Mouse (Mus musculus): ENCODE results near the gene Arhgap45. TPM values are rescaled to one million over a fixed set of nuclear protein-coding genes. Genes with fewer than 3 reads are reported as not detected.

Arhgap45 gene
- polyA plus RNA-seq, 1 experiment from 2014 or later, result 1.7 TPM

DNA sequence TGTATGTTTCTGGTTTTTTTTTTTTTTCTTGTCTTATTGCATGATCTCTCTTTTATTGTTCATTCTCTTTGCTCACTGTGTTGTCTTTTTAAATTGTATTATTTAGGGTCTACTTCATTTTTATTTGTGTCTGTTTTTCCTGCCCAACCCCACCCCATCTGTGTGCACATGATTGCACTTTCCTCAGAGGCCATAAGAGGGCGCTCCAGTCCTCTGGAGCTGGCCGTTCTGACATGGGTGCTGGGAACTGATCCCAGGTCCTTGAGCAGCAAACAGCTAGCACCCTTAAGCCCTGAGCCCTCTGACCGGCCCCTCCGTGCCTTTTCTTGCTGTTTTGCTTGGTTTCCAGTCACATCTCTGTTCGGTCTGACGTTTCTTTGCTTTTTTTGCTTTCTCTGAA is 24.9 kb upstream of the Arhgap45 start:
- H3K4me2 ChIP-seq (ENCODE audit: low read length), result no peak overlapping the region
- no peaks in the 10 kb centered on the region for H3K36me3 ChIP-seq (ENCODE audit: control insufficient read depth, insufficient read depth, low read length)
- WGBS, result 85% methylated on average over 6 of the region's 6 CpGs
- H3K27ac ChIP-seq (ENCODE audit: low read depth, low read length), result no peak overlapping the region
- no peak overlapping the region for H3K9ac ChIP-seq (ENCODE audit: low read depth, low read length)
- no peak overlapping the region for H3K4me3 ChIP-seq (ENCODE audit: low read length)
- peaks cover 8% of the 10 kb centered on the region for H3K4me1 ChIP-seq (ENCODE audit: control insufficient read depth, insufficient read depth, low read depth, low read length)
- H3K27me3 ChIP-seq (replicated peaks; ENCODE audit: control insufficient read depth, insufficient read depth, low read length), result peaks cover 24% of the 10 kb centered on the region
- no peak for ATAC-seq
- peaks cover 6% of the 10 kb centered on the region for H3K9me3 ChIP-seq (ENCODE audit: control insufficient read depth, low read length)

DNA sequence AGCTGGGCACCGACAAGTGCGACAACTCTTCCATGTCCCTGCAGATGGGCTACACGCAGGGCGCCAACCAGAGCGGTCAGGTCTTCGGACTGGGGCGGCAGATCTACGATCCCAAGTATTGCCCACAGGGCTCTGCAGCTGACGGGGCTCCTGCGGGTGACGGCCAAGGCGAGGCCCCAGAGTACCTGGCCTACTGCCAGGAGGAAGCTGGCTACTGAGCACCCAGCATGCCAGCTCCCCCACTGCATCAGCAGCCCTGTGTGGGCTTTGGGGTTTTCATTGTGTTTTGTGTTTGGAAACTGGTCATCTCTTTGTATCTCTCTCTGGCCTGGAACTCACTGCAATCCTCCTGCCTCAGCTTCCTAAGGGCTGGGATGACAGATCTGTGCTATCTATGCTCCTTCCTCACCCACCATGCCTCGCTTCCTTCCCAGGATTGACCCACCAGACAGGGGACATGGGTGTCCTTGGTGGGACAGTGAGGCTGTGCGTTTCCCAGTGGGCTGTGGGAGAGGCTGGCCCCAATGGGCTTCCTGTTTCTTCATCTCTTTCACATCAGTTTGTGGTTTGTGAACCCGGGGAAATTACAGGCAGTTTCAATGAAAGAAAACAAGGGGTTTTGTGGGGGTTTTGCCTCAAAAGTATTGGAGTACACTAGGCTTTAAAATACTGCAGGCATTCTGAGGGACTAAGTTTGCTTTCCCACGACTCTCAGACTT is 21.9 kb upstream of the Arhgap45 start:
- Histone ChIP-seq H3K4me2 (ENCODE audit: low read length) (no peak overlapping the region), H3K4me3 (ENCODE audit: low read length) (no peak overlapping the region), H3K9me3 (ENCODE audit: control insufficient read depth, low read length) (peaks cover 6% of the 10 kb centered on the region), H3K4me1 (ENCODE audit: control insufficient read depth, insufficient read depth, low read depth, low read length) (peaks cover 18% of the 10 kb centered on the region), H3K36me3 (ENCODE audit: control insufficient read depth, insufficient read depth, low read length) (no peaks in the 10 kb centered on the region), H3K27ac (ENCODE audit: low read depth, low read length) (no peak overlapping the region), H3K27me3 (replicated peaks; ENCODE audit: control insufficient read depth, insufficient read depth, low read length) (peaks cover 5% of the 10 kb centered on the region), H3K9ac (ENCODE audit: low read depth, low read length) (no peak overlapping the region)
- WGBS, result 85% methylated on average over 16 of the region's 16 CpGs
- no peak for ATAC-seq

DNA sequence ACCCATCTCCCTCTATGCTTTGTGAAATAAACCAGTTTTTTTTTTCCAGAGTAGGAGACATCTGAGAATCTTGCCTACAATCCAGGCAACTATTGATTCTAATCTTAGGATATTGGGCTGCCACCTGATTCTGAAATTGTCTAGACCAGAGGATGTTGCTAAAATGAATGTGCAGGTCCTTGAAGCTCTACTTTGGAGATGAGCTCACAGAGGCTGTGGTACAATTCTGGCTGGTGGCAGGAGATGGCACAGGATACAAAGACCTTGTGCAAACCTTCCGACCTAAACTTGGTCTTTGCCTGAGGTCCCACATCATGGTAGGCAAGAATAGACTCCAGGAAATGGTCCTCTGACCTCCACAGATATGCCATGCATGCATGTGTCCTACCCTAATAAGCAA is 20.8 kb upstream of the Arhgap45 start:
- peaks cover 18% of the 10 kb centered on the region for H3K4me1 ChIP-seq (ENCODE audit: control insufficient read depth, insufficient read depth, low read depth, low read length)
- H3K9me3 ChIP-seq (ENCODE audit: control insufficient read depth, low read length), result peaks cover 6% of the 10 kb centered on the region
- H3K27ac ChIP-seq (ENCODE audit: low read depth, low read length), result no peak overlapping the region
- H3K36me3 ChIP-seq (ENCODE audit: control insufficient read depth, insufficient read depth, low read length), result no peaks in the 10 kb centered on the region
- WGBS, result 89% methylated on average over 1 of the region's 1 CpGs
- H3K4me3 ChIP-seq (ENCODE audit: low read length), result no peak overlapping the region; the same call in 1 of the 2 replicates
- no peak for ATAC-seq
- H3K4me2 ChIP-seq (ENCODE audit: low read length), result peak overlapping the region; percentile 88
- no peaks in the 10 kb centered on the region; the same call in 1 of the 2 replicates for H3K27me3 ChIP-seq (replicated peaks; ENCODE audit: control insufficient read depth, insufficient read depth, low read length)
- no peak overlapping the region for H3K9ac ChIP-seq (ENCODE audit: low read depth, low read length)

DNA sequence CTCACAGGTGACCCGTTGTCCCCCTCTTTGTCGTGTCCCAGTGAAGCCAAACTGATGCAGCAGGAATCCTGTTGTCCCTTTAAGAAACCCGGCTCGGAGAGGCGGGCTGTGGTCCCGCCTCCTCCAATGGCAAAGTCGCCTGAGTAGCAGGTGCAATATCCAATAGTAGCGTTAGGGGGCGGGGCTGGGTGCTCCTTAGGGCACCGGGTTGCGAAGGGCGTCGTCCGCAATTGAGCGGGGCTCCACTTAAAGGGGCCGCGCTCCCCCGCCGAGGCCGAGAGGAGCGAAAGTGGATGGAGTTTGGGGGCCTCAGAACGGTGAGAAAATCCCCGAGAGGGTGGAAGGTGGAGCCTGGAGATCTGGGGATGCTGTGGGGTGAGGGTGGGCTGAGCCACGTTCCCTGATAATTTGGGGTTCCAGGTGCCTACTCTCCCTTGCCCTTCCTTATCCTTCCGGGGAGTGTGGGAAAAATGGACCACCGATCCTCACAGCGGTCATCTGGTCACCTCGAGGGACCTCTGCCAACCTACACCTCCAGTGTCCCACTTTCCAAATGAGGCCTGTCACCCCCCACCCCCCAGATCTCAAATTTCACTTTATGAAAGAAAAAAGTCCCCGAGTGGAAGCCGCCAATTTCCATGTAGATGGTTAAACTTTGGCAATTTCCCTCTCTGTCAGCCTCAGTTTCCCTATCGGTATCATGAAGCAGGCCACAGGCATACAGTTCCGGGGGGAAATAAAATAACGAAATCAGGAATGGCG is 20.0 kb upstream of the Arhgap45 start, which contains the start of gene Abca7:
Gene Abca7, plus strand, starts transcription at position 223 of the 762 bp plus-strand sequence.
- Histone ChIP-seq H3K4me1 (ENCODE audit: control insufficient read depth, insufficient read depth, low read depth, low read length) (peaks cover 18% of the 10 kb centered on the region), H3K36me3 (ENCODE audit: control insufficient read depth, insufficient read depth, low read length) (no peaks in the 10 kb centered on the region), H3K9ac (ENCODE audit: low read depth, low read length) (peak within 1 kb of the TSS; percentile 66), H3K4me3 (ENCODE audit: low read length) (peak within 1 kb of the TSS; percentile 53), H3K27me3 (replicated peaks; ENCODE audit: control insufficient read depth, insufficient read depth, low read length) (no peaks in the 10 kb centered on the region; the same call in none of the 2 replicates), H3K27ac (ENCODE audit: low read depth, low read length) (peak within 1 kb of the TSS; percentile 70), H3K4me2 (ENCODE audit: low read length) (peak within 1 kb of the TSS; percentile 88), H3K9me3 (ENCODE audit: control insufficient read depth, low read length) (peaks cover 3% of the 10 kb centered on the region)
- under 1% methylated on average over 34 of the region's 34 CpGs for WGBS
- ATAC-seq, result peak; percentile 93

DNA sequence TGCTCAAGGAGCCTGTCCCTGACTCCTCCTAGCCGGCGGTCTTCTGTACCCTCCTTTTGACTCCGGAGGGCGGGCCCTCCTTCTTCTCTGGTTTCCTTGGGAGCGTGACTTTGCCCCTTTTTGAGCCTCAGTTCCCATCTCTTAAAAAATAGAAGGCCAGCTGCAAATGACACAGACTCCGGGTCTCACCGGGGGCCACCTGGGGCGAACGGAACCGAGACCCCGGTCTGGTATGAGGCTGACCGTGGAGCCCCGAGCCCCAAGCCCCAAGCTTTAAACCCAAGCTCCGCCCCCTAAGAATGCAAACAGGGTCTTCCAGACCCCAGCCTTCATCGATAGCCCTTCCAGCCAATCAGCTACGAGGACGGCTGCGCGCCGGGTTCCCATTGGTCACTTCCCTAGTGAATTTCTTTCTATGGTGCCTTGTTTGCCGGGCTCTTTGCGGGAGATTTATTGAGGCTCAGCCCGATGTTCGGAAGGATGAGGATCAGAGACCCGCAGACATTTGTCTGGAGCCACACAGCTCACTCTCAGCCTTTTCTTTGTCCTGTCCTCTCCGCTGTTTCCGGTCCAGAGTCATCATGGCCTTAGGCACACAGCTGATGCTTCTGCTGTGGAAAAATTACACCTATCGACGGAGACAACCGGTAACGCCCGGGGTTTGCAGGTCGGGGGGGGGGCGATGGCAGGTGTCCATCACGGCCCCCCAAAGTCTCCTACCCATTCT is 19.3 kb upstream of the Arhgap45 start:
- H3K27ac ChIP-seq (ENCODE audit: low read depth, low read length), result peak overlapping the region; percentile 54; the same call in 1 of the 2 replicates
- WGBS, result 1% methylated on average over 35 of the region's 35 CpGs
- peak overlapping the region; percentile 88 for H3K4me2 ChIP-seq (ENCODE audit: low read length)
- no peaks in the 10 kb centered on the region for H3K36me3 ChIP-seq (ENCODE audit: control insufficient read depth, insufficient read depth, low read length)
- H3K9ac ChIP-seq (ENCODE audit: low read depth, low read length), result peak overlapping the region; percentile 66
- no peaks in the 10 kb centered on the region for H3K9me3 ChIP-seq (ENCODE audit: control insufficient read depth, low read length)
- peaks cover 18% of the 10 kb centered on the region for H3K4me1 ChIP-seq (ENCODE audit: control insufficient read depth, insufficient read depth, low read depth, low read length)
- H3K27me3 ChIP-seq (replicated peaks; ENCODE audit: control insufficient read depth, insufficient read depth, low read length), result peaks cover 3% of the 10 kb centered on the region
- H3K4me3 ChIP-seq (ENCODE audit: low read length), result peak overlapping the region; percentile 53
- ATAC-seq, result peak; percentile 75

DNA sequence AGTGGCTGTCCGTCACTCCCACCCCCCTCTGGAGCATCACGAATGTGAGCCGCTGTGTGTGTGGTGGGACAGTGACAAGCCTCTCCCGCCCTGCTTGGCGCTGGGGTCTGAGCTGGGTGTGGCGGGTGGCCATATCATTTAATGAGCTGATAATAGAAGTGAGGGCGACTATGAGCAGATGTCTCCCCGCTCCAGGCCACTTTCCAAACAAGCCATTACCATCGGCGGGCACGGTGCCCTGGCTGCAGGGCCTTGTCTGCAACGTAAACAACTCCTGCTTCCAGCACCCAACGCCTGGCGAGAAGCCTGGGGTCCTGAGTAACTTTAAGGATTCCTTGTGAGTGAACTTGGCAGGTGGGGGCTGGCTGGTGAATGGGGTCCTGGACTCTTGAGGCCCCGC is 18.6 kb upstream of the Arhgap45 start:
- 5% methylated on average over 15 of the region's 15 CpGs for WGBS

DNA sequence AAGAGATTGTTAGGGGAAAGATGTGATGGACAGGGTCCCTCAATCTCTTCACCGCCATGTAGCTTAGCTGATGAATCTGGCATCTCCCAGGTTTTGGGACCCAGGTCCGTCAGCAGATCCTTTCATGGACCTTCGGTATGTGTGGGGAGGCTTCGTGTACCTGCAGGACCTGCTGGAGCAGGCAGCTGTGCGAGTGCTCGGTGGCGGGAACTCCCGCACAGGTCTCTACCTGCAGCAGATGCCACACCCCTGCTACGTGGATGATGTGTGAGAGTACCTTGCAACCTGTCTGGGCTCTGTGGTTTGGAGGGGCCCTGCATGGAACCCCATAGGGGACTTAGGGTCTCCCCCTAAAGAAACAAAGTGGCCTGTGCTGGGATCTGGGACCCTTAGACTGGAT is 14.5 kb upstream of the Arhgap45 start:
- H3K27me3 ChIP-seq (replicated peaks; ENCODE audit: control insufficient read depth, insufficient read depth, low read length), result peaks cover 3% of the 10 kb centered on the region

More for the DNA sequence above, 18.6 kb upstream of the Arhgap45 start:
- Histone ChIP-seq H3K4me1 (ENCODE audit: control insufficient read depth, insufficient read depth, low read depth, low read length) (peaks cover 18% of the 10 kb centered on the region), H3K27ac (ENCODE audit: low read depth, low read length) (peak overlapping the region; percentile 54; the same call in 1 of the 2 replicates), H3K4me2 (ENCODE audit: low read length) (peak overlapping the region; percentile 88), H3K36me3 (ENCODE audit: control insufficient read depth, insufficient read depth, low read length) (no peaks in the 10 kb centered on the region), H3K9me3 (ENCODE audit: control insufficient read depth, low read length) (no peaks in the 10 kb centered on the region), H3K4me3 (ENCODE audit: low read length) (peak overlapping the region; percentile 53), H3K27me3 (replicated peaks; ENCODE audit: control insufficient read depth, insufficient read depth, low read length) (peaks cover 3% of the 10 kb centered on the region), H3K9ac (ENCODE audit: low read depth, low read length) (peak overlapping the region; percentile 66)
- peak; percentile 12; the same call in 1 of the 2 replicates for ATAC-seq

DNA sequence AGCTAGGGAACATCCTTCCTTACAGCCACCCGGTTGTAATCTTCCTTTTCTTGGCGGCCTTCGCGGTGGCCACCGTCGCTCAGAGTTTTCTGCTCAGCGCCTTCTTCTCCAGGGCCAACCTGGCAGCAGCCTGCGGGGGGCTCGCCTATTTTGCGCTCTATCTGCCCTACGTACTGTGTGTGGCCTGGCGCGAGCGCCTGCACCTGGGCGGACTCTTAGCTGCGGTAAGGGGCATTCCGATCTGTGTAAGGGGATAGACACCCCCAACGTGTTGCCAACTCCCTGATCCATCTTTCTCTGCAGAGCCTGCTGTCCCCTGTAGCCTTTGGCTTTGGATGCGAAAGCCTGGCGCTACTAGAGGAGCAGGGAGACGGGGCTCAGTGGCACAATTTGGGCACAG is 13.6 kb upstream of the Arhgap45 start:
- Histone ChIP-seq H3K27ac (ENCODE audit: low read depth, low read length) (no peak overlapping the region), H3K4me1 (ENCODE audit: control insufficient read depth, insufficient read depth, low read depth, low read length) (peaks cover 5% of the 10 kb centered on the region), H3K4me2 (ENCODE audit: low read length) (no peak overlapping the region), H3K4me3 (ENCODE audit: low read length) (no peak overlapping the region), H3K36me3 (ENCODE audit: control insufficient read depth, insufficient read depth, low read length) (no peaks in the 10 kb centered on the region), H3K9me3 (ENCODE audit: control insufficient read depth, low read length) (no peaks in the 10 kb centered on the region), H3K9ac (ENCODE audit: low read depth, low read length) (no peak overlapping the region), H3K27me3 (replicated peaks; ENCODE audit: control insufficient read depth, insufficient read depth, low read length) (peaks cover 3% of the 10 kb centered on the region)
- no peak for ATAC-seq
- WGBS, result 30% methylated on average over 21 of the region's 21 CpGs

More for the DNA sequence above, 14.5 kb upstream of the Arhgap45 start:
- Histone ChIP-seq H3K27ac (ENCODE audit: low read depth, low read length) (no peak overlapping the region), H3K9ac (ENCODE audit: low read depth, low read length) (no peak overlapping the region), H3K4me3 (ENCODE audit: low read length) (no peak overlapping the region), H3K36me3 (ENCODE audit: control insufficient read depth, insufficient read depth, low read length) (no peaks in the 10 kb centered on the region), H3K4me2 (ENCODE audit: low read length) (no peak overlapping the region), H3K4me1 (ENCODE audit: control insufficient read depth, insufficient read depth, low read depth, low read length) (peaks cover 13% of the 10 kb centered on the region), H3K9me3 (ENCODE audit: control insufficient read depth, low read length) (no peaks in the 10 kb centered on the region)
- 83% methylated on average over 9 of the region's 9 CpGs for WGBS
- no peak for ATAC-seq

Data from hindbrain, embryonic 16.5 days (tissue).